Mouse (Mus musculus): Measurements from ENCODE around the gene Sprr2j-ps.

Gene Sprr2j-ps

GRCm38 (mm10) chr3:92417782-92418181 is at the start of gene Sprr2j-ps:
TSS of gene Sprr2j-ps (plus strand) at chr3:92418082.
- DNase-seq (ENCODE audit: low read depth, low spot score), result no peak

- DNase-seq (ENCODE audit: low read depth, low spot score), result no peak
These were observed 44.3 kb upstream of the Sprr2j-ps start for GRCm38 (mm10) chr3:92373613-92374012.

- DNase-seq (ENCODE audit: low read depth, low spot score), result no peak
These were observed 32.5 kb upstream of the Sprr2j-ps start, which contains the start of gene Sprr2h for GRCm38 (mm10) chr3:92385385-92385784. TSS of gene Sprr2h (plus strand) at chr3:92385685.

GRCm38 (mm10) chr3:92394301-92394700 is 23.6 kb upstream of the Sprr2j-ps start:
- DNase-seq (ENCODE audit: low read depth, low spot score), result no peak

- no peak for DNase-seq (ENCODE audit: low read depth, low spot score)
These were observed 10.2 kb upstream of the Sprr2j-ps start, which contains the start of gene Sprr2i for GRCm38 (mm10) chr3:92407691-92408090. TSS of gene Sprr2i (plus strand) at chr3:92407991.

GRCm38 (mm10) chr3:92429323-92429722 is 11.4 kb downstream of the Sprr2j-ps start, which contains the start of gene Gm9774:
TSS of gene Gm9774 (minus strand) at chr3:92429423.
- no peak for DNase-seq (ENCODE audit: low read depth, low spot score)

- no peak for DNase-seq (ENCODE audit: low read depth, low spot score)
These were observed 14.4 kb downstream of the Sprr2j-ps start, which contains the start of gene Sprr2k for GRCm38 (mm10) chr3:92432282-92432681. TSS of gene Sprr2k (plus strand) at chr3:92432582.

GRCm38 (mm10) chr3:92438689-92439088 is 20.8 kb downstream of the Sprr2j-ps start, which contains the start of gene Sprr1b:
TSS of gene Sprr1b (minus strand) at chr3:92438789.
- no peak for DNase-seq (ENCODE audit: low read depth, low spot score)

GRCm38 (mm10) chr3:92440177-92440576 is 22.3 kb downstream of the Sprr2j-ps start:
- no peak for DNase-seq (ENCODE audit: low read depth, low spot score)

- DNase-seq (ENCODE audit: low read depth, low spot score), result no peak
These were observed 37.3 kb downstream of the Sprr2j-ps start for GRCm38 (mm10) chr3:92455151-92455550.

GRCm38 (mm10) chr3:92458620-92459019 is 40.7 kb downstream of the Sprr2j-ps start, which contains the start of gene Sprr3:
TSS of gene Sprr3 (minus strand) at chr3:92458720.
- DNase-seq (ENCODE audit: low read depth, low spot score), result no peak

- no peak for DNase-seq (ENCODE audit: low read depth, low spot score)
These were observed 48.7 kb downstream of the Sprr2j-ps start for GRCm38 (mm10) chr3:92466576-92466975.

GRCm38 (mm10) chr3:92467424-92467823 is 49.5 kb downstream of the Sprr2j-ps start:
- no peak for DNase-seq (ENCODE audit: low read depth, low spot score)

Data from c-Kit-negative CD71-positive TER-119-positive erythroid progenitor cells, embryonic 14.5 days (primary cell).